Mouse (Mus musculus): ENCODE data around the gene Duoxa2. TPM values are rescaled to one million over a fixed set of nuclear protein-coding genes. Genes with fewer than 3 reads are reported as not detected.

Gene Duoxa2
- total RNA-seq, 2 experiments from 2014 or later: not detected

Other genes starting within 250 kb of the Duoxa2 start
- 10 to 100 TPM; 14.6 to 16.7 TPM for gene Spg11, start 180.5 kb upstream of the Duoxa2 start, total RNA-seq (2021)
- 100 to 1,000 TPM; 300 to 427 TPM for gene B2m, start 151.2 kb upstream of the Duoxa2 start, total RNA-seq (2021)
- gene Trim69, start 138.2 kb upstream of the Duoxa2 start, total RNA-seq (2021): not detected
- gene Patl2, start 112.7 kb upstream of the Duoxa2 start, total RNA-seq (2021): under 1 TPM; 0.30 to 0.63 TPM
- gene Terb2, start 112.6 kb upstream of the Duoxa2 start, total RNA-seq (2021): not detected
- gene Sord, start 64.2 kb upstream of the Duoxa2 start, total RNA-seq (2021): 100 to 1,000 TPM in 1 of 2 experiments, 10 to 100 TPM in 1; 96.9 to 127 TPM
- under 1 TPM; 0.15 to 0.33 TPM for gene Duox2, start 451 bp upstream of the Duoxa2 start, total RNA-seq (2021)
- under 1 TPM in 1 of 2 experiments, not detected in 1; 0.33 TPM for gene Duoxa1, start 14.8 kb downstream of the Duoxa2 start, total RNA-seq (2021)
- not detected for gene Duox1, start 16.8 kb downstream of the Duoxa2 start, total RNA-seq (2021)
- 10 to 100 TPM; 16.7 to 23.7 TPM for gene Shf, start 70.3 kb downstream of the Duoxa2 start, total RNA-seq (2021)
- gene Slc28a2, start 127.6 kb downstream of the Duoxa2 start, total RNA-seq (2021): 10 to 100 TPM; 10.8 to 16.3 TPM
- gene Gm14085, start 186.0 kb downstream of the Duoxa2 start, total RNA-seq (2021): under 1 TPM; 0.67 to 0.69 TPM